Mouse (Mus musculus) embryo, embryonic 10.5 days (tissue): ENCODE measurements around the gene Grin1.
"Not testable (repeated sequence)": the region's sequence is repeated elsewhere in the genome, so short reads cannot be mapped to it uniquely, and the experiment has no call there.

Source experiments
- DNase-seq: peaks from one replicate; pipeline ENCODE4 v3.0.0-alpha.2; 2015; ENCODE audit warnings: low spot score

Gene Grin1

GRCm38 (mm10) chr2:25286837-25287636, 31.9 kb downstream of the Grin1 start:
- DNase-seq, result no peak

GRCm38 (mm10) chr2:25286314-25286713, 32.7 kb downstream of the Grin1 start:
- DNase-seq, result no peak

GRCm38 (mm10) chr2:25285551-25285950, 33.4 kb downstream of the Grin1 start:
- DNase-seq, result no peak

DNA sequence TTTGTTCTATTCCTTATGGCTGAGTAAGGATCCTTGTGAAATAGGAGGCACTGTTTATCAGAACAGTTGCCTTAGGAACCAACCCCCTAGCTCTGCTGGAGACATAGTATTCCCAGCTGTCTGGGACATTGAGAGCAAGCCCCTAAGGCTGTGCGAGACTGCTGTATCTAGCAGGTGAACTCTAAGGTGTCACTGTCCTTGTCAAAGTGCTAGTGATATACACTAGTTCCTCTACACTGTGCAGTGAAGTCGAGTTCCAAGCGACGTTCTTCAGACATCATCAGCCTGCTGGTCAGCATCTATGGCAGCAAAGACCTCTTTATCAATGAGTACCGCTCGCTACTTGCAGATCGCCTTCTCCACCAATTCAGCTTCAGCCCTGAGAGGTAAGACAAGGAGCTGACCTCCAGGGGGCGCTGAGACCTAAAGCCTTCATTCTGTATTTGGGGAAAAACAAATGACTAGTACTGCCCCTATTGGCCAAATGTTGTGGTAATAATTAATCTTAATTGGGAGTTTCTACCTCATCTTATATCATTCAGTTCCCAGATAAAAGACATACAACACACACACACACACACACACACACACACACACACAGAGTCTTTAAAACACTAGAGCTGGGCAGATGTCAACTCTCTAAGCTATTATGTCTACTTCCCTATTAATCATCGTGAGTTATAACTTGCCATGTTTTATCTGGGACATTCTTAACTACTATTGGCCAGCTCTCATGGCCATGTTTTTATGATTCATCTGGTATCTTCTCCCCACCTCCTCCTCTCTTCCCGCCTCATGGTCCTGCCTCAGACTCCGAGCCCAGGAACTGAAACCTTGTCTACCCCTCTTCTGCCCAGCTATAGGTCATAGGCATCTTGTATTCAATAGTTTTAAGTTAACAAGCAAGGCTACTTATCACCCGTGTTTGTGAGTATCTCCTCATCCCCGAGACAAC, 39.8 kb downstream of the Grin1 start:
- DNase-seq, result peak; percentile 89

- no peak for DNase-seq
These were observed 46.0 kb downstream of the Grin1 start for GRCm38 (mm10) chr2:25273010-25273409.

DNA sequence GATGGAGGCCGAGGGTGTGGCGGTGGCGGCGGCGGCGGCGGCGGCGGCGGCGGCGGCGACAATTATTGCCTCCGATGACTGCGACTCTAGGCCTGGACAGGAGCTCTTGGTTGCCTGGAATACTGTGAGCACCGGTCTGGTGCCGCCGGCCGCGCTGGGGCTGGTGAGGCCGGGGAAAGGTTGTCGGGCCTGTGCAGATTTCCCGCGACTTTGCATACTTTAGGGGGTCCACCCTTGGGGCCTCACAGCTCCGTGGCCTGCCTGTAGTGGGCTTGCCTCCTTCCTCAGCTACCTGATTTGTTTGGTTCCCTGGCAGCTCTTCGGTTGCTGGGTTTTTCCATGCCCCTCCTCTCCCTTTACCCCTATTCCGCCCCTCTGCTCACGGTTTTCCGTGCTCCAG, 46.5 kb downstream of the Grin1 start:
- DNase-seq, result no peak

DNA sequence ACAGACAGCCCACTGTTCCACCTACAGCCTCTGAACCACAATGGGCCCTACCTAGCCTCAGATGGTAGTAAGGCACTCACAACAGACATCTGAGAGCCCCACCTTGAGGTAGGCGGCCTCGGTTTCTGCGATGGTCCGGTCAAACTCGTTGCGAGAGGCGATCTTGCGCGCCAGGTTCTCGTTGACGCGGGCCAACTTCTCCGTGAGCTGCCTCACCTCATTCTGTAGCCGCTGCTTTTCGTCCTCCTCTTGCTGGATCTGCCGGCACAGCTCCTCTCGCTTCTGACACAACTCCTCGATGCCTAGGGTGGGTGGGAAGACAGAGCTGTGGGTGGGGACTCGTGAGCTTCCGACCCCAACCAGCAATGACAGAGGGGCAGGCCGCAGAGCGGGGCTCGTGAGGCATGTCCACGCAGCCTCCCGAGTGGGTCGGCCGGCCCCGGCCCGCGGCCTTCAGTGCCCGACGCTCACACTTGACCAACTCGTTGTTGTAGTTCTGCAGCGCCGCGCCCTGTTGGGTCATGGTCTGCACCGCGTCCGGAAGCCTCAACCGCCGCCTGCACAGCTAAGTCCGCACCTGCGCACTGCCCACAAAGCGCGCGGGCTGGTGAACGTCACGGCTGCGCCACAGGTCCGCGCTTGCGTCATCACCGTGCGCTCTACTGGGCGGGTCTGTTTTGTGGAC, 47.0 kb downstream of the Grin1 start, which contains the start of the genes Ssna1 and Anapc2:
Gene Ssna1 (minus strand): TSS at position 612 of the 685 bp plus-strand sequence.
Gene Anapc2 (plus strand): TSS at position 652 of the 685 bp plus-strand sequence.
- DNase-seq, result peak; percentile 98

- no peak for DNase-seq
These were observed 51.2 kb downstream of the Grin1 start for GRCm38 (mm10) chr2:25267746-25268309.

DNA sequence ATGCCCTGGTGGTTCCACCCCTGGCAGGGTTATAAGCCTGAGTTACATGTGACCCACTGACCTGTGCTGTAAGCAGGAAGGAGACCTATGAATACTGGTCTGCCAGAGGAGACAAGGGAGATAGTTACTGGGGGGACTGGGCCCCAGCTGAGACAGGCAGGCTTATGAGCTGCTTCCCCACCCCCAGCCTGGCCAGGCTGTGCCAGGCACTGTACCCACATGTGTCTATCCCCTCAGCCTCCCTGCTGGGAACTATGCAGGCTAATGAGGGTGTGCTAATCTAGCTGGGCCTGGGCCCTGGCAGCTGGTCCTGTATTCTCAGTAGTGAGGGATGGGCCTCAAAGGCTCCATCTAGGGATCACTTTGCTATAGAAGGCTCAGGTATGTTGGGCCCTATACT, 51.7 kb downstream of the Grin1 start:
- no peak for DNase-seq

GRCm38 (mm10) chr2:25266720-25267119, 52.3 kb downstream of the Grin1 start:
- DNase-seq, result no peak

- no peak for DNase-seq
These were observed 52.9 kb downstream of the Grin1 start for GRCm38 (mm10) chr2:25265897-25266656.

DNA sequence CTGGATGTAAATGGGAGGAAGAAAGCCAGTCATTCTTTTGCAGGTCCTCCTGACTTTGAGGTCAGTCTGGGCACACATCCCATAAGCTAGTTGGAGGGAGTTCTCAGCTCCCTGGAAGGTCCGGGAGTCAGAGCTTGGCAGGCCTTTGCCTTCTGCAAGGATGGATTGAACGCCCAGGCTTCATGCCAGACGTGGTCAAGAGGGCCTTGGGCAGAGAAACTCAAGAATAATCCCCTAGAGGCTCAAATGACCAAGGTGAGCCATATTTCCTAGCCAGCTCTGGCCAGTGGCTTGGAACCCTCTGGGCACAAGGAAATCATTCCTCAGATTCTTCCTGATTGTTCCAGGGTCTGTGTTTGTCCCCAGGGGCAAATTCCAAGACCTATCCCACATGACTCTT, 54.1 kb downstream of the Grin1 start:
- DNase-seq, result no peak

DNA sequence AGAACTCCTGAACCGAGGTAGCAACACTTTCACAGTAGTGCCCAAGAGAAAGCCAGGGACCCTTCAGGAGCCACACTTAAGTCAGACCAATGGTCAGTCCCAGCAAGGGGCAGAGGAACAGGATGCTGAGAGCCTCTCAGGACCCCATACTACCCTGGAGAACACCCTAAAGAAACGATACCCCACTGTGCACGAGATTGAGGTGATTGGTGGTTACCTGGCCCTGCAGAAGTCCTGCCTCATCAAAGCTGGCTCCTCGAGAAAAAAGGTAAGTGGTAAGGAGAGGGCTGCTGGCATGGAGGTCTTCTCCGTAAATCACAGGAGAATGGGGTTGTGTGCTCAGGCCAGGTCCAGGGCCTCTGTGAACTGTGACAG, 54.7 kb downstream of the Grin1 start:
- DNase-seq, result no peak

DNA sequence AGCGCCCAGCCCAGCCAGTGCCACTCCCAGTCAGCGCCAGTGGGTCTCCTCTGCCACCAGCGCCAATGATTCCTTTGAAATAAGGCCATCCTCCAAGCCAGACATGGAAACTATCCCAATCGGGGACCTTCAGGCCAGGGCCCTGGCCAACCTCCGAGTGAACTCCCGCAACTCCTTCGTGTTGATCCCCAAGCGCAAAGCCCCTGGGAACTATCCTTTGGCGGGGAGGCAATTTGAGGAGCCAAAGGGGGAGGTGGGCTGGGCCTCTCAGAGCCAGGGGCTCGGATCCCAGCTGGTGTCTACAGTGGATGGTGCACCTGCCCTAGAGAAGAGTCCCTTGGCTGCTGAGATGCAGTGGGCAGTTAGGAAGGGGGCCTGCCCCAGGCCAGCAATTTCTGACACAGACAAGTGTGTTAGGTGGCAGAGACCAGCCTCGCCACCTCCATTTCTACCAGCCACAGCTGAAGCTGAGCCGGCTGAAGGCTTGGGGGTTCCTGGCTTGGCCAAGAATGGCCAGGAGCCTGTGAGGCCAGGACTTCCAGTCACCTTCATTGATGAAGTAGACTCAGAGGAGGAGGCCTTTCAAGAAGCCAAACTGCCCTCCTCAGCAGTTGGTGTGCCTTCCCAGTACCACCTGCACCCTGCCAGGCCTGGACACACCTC, 55.2 kb downstream of the Grin1 start:
- DNase-seq, result no peak

- no peak for DNase-seq
These were observed 56.0 kb downstream of the Grin1 start for GRCm38 (mm10) chr2:25262795-25263622.

- DNase-seq, result peak; percentile 98
These were observed 56.7 kb downstream of the Grin1 start, which contains the start of gene Tprn for GRCm38 (mm10) chr2:25262291-25262767. Gene Tprn (plus strand): TSS chr2:25262618.

DNA sequence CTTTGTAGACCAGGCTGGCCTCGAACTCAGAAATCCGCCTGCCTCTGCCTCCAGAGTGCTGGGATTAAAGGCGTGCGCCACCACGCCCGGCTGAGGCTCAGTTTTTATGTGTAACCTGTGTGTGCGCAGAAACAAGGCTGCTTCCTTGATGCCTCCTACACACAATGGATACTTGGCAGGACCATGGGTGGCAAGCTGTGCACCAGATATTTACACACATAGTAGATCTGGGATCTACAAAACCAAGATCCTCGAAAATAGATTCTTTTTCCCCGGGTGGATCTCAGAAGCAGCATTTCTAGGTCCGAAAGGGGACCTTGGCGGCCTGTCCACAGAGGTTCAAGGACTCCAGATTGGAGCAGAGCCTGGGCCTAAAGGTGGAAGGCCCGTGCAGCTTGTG, 57.1 kb downstream of the Grin1 start:
- no peak for DNase-seq

DNA sequence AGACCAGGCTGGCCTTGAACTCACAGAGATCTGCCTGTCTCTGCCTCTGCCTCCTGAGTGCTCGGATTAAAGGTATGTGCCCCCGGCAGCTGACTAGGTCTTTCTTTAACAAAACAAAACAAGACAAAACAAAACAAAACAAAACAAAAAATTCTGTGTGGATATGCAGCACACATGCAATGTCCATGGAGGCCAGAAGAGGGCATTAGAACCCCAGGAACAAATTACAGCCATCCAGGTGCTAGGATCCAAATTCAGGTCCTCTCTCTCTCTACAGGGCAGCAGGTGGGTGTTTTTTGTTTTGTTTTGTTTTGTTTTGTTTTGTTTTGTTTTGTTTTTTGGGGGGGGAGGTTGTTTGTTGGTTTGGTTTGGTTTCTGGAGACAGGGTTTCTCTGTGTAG, 60.1 kb downstream of the Grin1 start:
- DNase-seq, result no peak

DNA sequence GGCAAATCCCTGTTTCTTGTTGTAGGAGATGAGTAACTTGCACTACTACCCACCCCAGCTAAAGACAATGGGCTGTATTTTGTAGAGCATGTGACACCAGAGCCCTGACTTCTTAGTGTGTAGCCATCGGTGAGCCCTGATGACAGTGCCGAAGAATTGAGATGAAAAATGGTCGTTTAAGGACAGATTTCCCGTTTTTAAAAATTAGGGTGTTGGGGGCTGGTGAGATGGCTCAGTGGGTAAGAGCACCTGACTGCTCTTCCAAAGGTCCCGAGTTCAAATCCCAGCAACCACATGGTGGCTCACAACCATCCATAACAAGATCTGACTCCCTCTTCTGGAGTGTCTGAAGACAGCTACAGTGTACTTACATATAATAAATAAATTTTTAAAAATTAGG, 61.7 kb downstream of the Grin1 start:
- not testable (repeated sequence) for DNase-seq
